Mouse (Mus musculus) natural killer cell, adult 2 months (primary cell): Measurements from ENCODE around the gene Lrrc41.

Experiments used
- DNase-seq, 2 experiments: peaks; one replicate each; pipeline ENCODE4 v3.0.0; 2022; ENCODE audit warnings: low spot score in 2 of 2

The Lrrc41 gene

DNA sequence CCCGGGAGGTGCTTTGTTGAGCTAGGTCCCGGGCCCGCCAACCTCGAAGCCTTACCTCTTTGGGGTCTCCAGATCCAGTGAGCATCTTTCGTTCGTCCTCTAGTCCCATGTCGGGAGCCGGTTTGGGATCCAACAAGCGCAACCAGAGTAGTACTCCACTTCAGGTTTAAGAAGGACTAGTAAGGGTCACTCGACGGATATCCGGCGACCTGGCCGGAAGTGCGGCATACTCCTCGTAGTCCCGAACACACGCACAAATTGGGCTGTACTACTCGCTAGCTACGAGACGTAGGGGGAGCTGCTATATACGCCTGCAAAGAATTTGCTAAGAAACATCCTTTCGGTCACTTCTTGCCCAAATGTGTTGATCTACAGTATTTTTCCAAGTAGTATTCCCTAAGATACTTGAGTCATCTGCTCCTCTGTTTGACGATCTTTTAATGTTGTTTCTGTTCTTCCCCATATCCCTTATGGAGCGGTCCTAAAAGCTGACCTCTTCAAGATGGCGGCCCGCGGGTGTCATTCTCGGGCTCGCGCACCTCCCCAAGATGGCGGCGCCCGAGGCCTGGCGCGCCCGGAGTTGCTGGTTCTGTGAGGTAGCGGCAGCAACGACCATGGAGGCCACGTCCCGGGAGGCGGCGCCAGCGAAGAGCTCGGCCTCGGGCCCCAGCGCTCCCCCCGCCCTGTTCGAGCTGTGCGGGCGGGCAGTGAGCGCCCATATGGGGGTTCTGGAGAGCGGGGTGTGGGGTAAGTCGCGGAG, at the start of gene Lrrc41, which contains the start of gene Uqcrh:
TSS of gene Lrrc41 (plus strand) at position 409 of the 760 bp plus-strand sequence.
TSS of gene Uqcrh (minus strand) at position 211 of the 760 bp plus-strand sequence.
- DNase-seq: peak; percentile 96

DNA sequence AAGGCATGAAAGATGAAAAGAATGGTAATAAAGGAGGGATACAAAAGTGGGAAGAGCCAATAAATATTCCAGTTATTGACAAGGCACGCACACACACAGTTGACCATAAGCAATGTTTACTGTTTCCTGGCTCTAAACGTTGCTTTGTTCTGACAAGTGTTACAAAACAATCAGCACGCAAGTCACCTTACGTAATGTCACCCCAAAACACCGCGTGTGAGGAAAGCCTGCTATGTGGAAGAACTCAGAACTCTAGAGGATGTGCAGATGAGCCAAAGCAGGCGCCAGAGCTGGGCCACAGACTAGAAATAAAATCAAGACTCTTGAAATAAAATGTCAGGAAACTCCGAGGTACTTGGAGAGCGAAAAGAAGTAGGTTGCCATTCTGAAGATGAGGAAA, 42.2 kb upstream of the Lrrc41 start:
- DNase-seq: no peak

DNA sequence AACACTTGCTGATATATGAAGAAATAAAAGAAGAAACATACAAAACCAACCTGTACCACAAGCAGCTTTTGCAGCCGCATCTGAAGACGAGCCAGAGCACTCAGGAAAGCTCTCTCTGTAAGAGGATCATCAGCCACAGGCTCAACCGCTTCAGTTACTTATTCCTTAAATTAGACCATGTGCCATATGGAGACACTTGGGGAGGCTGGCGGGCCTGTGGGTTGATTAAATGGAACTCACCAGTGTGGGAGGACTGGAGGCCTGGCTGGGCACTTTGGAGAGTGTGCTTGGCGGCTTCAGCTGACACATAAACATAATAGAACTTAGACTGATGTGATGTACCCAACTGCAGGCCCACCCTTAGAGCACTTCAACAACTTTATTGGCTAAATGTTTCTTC, 41.7 kb upstream of the Lrrc41 start:
- no peak for DNase-seq

DNA sequence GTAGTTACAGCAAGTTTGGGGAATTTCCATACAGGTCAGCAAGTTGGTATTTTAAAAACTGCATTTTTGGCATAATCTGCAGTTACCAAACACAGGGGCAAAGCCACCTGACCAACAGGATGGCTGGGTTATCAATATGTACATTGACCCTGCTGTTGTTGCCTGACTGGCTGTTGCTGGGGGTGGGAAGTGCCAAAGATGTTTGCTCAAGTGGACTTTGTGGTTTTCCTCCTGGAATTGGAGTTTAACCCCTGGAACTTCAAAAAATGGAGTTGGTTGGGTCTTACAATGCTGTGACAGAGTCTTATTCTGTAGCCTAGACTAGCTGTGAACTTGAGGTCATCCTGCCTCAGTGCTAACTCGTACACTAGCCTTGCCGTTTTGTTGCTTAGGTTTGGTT, 34.6 kb upstream of the Lrrc41 start:
- no peak for DNase-seq

DNA sequence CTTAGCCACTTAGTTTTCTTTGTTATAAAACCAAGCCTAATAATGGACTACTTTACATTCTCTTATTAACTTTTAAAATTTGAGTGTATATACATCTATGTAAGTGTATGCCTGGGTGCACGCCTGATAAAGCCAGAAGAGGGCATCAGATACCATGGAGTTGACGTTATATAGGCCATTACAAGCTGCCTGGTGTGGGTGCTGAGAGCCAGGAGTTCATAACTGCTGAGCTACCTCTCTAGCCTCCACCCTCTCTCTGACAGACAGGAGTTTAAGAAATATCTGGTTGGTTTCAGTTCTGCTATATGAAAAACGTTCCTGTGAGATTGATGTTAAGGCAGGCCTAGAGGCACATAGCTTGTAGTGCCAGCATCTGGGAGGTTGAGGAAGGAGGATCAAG, 32.9 kb upstream of the Lrrc41 start:
- DNase-seq: no peak

DNA sequence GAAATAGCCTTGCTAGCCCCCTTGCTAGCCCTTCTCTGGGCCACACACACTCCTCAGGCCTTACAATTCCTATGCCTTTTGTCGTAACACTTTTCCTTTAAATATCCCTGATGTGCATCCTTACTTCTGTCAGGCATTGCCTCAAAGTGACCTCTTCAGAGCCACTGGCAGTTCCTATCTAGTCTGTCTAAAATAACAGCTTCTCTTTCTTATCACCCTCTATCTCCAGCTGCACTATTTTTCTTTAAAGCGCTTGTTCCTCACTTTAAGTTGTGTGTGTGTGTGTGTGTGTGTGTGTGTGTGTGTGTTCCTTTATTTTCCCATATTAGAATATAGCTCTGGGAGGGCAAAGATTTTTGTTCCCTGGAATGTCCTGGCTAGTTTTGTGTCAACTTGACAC, 28.5 kb upstream of the Lrrc41 start:
- no peak for DNase-seq

DNA sequence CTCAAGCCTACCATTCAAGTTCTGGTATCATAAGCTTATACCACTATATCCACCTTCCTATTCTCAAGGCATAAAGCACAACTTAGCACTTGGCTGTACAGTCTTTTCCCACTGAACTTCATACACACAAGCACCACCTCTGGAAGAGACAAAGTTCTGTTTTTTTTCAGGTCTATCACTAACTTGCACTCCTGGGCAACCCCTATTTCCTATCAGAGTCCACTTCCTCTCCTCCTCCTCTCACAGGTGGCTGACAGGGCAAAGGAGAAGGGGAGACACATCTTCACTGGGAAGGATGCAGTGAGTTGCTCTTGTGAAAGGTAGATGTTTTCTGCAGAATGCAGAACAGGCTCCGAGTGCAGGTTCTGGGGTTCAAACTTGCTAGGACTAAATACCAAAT, 27.4 kb upstream of the Lrrc41 start:
- DNase-seq: no peak

DNA sequence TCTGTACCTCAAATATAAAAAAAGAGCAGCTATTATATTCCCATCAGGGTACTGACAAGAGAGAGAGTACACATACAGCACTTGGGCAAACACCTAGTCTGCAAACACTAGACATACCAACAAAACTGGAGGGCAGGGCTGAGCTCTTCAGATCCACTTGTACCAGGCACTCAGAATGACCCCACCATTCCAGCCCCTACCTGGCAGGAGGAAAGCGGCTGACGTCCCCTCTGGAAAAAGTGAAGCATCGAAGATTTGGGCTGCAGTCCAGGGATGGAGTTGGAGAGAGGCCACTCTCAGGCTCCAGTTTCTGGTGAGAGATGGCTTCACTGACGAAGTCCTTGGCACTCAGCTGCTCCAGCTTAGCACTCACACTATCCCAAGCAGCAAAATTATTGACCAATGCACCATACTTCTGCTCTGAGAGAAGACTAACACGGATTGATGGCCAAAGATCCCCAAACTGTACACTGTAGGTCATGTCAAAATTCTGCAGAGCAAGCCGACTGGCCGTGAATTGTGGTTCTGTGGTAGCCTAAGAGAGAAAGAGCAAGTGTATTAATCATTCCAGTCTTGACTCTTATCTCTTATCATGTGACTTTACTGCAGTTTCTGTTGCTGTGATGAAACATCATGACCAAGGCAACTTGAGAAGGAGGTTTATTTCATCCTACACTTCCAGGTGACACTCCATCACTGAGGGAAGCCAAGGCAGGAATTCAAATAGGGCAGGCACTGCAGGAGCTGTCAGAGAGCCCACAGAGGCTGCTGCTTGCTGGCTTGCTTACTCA, 26.7 kb upstream of the Lrrc41 start:
- no peak for DNase-seq

DNA sequence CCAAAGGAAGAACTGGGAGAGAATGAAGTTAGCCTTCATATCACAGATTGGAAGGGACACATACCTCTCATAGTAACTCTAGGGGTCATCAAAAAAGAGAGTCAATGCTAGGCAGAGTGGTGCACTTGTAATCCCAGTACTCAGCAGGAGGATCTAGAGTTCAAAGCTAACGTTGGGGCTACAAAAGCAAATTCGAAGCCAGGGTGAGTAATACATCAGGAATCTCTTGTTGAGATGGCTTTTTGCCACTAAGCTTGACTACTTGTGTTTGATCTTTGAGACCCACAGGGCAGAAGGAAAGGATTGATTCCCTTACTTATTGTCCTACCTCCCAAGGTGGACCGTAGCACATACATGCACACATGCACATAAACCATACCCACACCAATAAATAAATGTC, 25.9 kb upstream of the Lrrc41 start:
- DNase-seq: no peak

DNA sequence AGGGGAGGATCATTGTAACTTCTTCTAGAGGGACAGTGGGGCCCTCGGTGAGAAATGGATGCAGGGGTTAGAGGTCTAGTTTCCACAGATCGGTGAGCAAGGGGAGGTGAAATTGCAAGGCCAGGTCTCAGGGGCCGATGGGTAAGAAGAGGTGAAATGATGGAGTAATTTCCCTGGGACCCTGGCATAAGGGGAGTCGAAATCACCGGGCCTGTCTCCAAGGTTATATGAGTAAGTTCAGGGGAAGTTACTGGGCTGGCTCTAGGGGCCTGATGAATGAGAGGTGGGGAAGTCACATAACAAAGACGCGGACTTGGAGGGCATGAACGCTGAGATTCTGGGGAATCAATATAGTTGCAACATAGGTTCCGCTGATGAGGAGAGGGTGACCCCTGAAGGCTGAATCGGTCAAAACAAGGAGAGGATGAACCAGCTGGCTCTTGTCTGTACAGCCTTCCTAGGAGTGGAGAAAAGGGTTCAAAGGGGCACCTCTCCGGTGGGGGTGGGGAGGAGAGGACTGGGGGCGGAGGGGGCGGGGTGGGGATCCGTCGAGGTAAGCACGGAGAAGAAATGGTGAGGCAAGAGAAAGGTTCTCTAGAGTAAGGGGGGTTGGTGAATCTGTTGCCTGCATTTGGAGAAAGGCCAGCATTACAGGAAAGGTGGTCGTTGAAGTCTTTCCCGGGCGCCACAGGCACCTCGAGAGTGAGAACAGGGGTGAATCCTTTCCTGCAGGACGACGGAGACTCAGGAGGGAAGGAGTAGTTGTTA, 22.4 kb upstream of the Lrrc41 start:
- peak; percentile 35 to 57 for DNase-seq

DNA sequence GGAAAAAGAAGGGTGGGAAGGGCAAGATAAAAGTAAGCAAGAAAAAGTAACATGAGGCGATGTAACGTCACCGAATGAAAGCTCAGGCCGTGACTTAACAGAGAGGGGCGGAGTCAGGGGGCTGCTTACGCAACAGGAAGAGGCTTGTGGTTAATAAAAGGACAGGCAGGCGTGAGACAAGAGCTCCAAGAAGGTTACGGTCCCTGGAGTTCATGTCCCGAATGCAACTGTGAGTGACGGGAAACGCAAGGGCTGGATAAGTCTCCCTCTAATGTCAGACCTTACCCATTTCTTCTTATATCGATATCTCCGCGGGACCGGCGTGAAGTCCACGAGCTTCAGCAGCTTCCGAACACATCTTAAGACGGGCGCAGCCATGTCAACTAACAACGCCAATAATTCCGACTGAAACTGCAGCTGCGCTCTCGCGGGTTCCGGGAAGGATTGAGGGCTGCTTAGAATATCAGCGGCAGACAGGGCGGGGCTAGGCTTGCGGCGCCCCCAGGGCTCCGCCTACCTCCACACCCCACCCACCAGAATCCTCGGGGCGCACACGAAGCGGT, 21.6 kb upstream of the Lrrc41 start, which contains the start of gene Nsun4:
TSS of gene Nsun4 (minus strand) at position 478 of the 563 bp plus-strand sequence.
- DNase-seq: peak; percentile 94 to 95

DNA sequence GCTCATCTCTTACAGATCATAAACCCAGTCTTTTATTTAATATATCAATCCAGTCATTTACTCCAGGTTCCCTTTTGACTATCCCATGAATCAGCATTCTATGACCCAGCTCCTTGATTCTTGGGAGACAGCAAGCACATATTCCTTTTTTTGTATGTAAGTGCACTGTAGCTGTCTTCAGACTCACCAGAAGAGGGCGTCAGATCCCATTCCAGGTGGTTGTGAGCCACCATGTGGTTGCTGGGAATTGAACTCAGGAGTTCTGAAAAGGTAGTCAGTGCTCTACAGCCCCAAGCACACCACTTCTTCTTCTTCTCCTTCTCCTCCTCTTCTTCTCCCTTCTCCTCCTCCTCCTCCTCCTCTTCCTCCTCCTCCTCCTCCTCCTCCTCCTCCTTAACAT, 17.5 kb upstream of the Lrrc41 start:
- DNase-seq: no peak

DNA sequence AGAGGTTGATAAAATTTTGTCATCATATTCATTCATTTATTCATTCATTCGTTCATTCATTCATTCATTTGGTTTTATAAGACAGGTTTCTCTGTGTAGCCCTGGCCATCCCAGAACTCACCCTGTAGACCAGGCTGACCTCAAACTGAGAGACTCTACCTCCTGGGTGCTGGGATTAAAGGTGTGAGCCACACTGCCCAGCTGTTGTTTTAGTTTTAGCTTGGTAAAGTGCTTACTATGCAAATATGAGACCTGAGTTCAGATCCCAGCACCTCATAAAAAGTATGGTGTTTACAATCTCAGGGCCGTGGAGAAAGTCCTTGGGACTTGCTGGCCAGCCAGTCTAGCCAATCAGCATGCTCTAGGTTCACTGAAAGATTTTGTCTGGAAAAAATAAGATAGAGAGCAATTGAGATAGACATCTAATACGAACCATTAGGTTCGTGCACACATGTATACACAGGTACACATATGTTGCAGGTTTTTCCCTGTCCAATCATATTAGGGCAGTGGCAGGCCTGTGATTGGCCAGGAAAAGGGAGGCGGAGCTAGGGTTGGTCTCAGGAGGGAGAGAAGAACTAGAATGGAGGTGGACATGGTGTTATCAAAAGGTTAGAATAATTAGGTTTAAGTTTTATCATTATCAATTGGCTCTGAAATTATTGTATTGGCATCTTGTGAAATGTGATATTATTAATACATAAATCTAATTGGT, 15.9 kb upstream of the Lrrc41 start:
- DNase-seq: no peak

DNA sequence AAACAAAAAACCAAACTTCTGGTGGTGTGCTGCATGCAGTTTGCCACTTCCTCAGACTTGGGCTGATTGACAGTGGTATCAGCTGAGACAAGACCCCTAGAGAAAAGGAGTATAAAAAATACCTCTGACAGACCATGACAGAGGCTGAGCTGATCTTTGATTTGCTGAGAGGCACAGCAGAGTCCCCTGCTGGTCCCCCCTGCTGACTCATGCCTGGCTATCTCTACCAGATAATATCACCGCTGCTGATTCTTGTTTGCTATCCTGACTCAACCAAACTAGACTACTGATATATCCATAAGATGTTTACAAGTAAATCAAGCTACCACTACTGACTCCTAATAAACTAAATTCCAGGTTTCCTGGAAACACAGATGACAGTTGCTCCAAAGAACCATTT, 11.2 kb upstream of the Lrrc41 start:
- no peak for DNase-seq

DNA sequence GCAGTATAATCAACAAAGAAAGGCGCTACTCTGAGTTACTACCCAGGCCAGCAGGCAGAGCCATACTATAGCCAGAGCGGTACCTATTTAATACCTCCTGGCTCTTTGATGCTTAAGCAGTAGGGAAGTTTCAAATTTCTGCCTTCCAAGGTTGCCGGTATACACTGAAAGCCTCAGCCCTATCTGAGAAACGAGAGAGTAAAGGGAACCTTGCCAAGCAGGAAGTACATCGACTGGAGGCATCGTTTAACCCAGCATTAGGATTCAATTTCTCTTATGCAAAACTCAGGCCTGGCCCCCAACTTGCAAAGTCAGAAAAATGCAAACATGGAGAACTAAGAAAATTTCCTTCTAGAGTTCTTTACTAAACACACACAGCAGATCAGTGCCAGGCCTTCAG, 5.0 kb upstream of the Lrrc41 start:
- DNase-seq: no peak

DNA sequence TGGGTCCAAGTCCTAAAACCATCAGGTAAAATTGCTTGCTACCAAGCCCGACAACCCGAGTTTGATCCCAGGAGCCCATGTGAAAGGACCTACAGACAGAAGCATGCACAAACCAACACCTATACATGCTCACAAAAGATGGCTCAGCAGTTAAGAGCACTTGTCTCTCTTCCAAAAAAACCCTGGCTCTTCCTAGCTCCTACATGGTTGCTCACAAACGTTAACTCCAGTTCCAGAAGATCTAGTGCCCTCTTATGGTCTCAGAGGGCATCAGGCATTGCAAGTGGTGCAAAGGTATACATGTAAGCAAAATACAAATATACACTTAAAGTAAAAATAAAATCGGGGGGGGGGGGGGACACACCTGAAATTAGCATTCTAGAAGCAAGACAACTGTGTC, 1.9 kb upstream of the Lrrc41 start:
- DNase-seq: no peak

DNA sequence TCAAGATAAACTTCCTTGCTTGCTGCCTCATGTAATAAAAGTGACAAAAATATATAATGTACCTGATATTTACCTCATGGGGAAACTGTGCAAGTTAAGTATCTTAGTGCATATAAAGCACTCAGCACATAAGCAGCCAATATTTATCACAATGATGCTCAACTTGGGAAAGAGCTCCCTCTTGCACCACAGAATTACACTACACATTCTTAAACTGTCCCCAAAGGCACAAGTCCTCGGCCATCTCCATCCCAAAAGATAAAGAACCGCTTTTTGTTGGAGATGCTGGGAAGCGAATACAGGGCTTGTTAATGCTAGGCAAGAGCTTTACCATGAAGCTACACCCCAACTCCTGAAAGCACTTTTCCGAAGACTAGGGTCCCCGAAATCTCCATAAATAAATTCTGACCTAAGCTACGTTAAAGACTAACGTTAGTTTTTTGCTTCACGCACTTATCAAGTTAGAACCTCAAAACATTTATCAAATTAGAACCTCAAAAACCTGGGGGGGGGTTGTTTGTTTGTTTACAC, 859 bp upstream of the Lrrc41 start:
- no peak for DNase-seq

DNA sequence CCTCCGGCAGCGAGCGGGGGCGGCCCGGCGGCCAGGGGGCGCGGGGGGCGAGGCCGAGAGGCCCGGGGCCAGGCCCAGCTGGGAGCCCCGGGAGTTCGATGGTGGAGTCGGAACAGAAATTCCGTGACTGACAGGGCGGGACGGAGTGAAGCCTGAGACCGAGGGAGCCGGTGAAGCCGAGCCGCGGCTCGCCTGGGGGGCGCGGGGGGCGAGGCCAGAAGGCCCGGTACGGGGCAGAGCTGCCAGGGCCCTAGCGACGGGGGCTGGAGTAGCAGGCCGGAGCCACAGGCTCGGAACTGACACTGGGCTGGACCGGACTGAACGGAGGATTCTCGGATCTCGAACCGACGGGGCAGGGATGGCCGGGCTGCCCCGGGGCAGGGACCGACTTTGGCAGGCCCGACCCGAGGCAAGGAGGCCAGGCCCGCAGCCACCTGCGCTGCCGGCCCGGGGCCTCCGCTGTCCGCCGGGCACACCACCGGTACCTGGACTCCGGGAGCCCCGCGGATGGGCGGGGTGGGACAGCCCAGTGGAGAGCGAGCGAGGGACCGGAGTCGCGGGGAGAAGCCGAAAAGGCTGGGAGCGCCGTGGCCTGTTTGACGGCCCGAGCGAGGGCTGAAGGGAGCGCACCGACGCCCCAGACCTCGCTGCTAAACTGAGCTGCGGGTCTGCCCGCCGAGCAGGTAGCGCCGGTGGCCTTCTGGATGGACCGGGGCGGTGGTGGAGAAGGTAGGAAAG, 731 bp downstream of the Lrrc41 start:
- peak; percentile 65 to 73 for DNase-seq

DNA sequence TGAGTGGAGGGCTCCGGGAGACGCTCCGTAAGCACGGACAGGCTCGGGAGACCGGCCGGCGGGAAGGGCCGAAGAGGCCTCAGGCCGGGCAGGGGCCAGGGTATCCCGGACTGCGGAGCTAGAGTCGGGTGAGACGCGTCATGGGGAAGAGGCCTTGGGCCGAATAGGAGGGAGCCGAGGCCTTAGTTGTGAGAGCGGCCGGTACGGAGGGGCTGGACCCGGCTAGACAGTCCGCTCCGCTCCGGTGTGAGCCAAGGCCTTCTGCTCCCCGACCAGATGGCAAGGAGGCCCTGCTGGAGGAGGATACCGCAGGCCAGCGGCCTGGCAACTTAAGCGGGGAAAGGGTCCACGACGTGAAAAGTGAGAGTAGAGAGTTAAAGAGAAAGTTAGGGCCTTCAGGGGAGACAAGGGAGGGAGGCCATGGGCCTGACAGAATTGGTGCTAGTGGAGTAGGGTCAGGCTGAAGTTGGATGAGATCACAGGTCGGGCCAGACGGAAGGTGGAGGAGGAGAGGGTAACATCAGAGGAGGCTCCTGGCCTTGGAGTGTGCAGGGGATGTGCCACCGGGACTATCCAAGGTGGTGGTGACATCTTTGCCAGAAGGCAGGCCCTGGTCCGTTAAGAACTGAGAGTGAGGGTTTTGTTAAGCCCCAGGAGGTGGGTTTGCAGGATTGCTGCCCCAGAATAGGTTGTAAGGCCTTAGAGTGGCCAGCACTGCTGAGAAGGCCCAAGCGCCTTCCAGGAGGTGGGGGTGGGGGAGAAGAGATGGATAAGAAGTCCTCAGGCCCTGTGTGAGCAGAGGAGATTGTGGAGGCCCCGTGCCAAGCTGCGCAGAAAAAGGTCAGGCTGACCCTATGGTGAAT, 1.5 kb downstream of the Lrrc41 start:
- peak in 1 of 2 experiments; percentile 24 for DNase-seq
